Mouse (Mus musculus): Measurements from ENCODE around the gene Klhdc8a. TPM values are rescaled to one million over a fixed set of nuclear protein-coding genes. Genes with fewer than 3 reads are reported as not detected.

Klhdc8a gene
- under 1 TPM in 1 of 2 experiments, not detected in 1; 0.05 TPM for polyA plus RNA-seq (2017; shearing (Covaris generic))

GRCm38 (mm10) chr1:132298425-132298800, at the start of gene Klhdc8a:
Klhdc8a (plus strand) TSS chr1:132298626.

DNA sequence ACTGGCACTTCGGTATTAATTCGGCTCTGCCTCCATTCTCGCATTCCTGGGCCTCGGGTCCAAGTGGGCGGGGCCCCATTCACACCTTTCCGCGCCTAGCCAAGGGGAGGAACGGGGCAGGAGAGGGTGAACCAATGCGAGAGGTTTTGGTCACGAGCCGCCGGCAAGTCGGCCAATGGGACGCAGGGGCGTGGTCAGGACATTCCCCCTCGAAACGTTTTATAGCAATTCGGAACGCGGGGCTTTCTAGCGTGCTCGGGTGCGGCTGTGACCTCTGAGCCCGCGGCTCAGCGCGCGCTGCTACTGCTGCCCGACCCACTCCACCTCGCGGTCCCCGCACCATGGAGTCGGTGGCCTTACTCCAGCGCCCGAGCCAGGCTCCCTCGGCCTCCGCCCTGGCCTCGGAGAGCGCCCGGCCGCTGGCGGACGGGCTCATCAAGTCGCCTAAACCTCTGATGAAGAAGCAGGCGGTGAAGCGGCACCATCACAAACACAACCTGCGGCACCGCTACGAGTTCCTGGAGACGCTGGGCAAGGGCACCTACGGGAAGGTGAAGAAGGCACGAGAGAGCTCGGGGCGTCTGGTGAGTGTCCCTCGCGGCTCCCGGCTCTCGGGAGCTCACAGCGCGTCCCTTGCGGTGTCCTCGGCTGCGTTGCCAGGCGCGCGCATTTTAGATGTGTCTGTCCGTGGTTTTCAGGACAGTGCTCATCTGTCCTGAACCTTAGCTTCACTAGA, 17.6 kb downstream of the Klhdc8a start, which contains the start of gene Nuak2:
TSS of gene Nuak2 (plus strand) at position 238 of the 736 bp plus-strand sequence.

Other genes with a start within 250 kb of the Klhdc8a start
- 10 to 100 TPM; 58.3 to 60.8 TPM for gene Mfsd4a, start 230.6 kb upstream of the Klhdc8a start, polyA plus RNA-seq (2017; shearing (Covaris generic))
- under 1 TPM in 1 of 2 experiments, not detected in 1; 0.88 TPM for gene Cdk18, start 158.9 kb upstream of the Klhdc8a start, polyA plus RNA-seq (2017; shearing (Covaris generic))
- gene Lemd1, start 107.2 kb upstream of the Klhdc8a start, polyA plus RNA-seq (2017; shearing (Covaris generic)), result under 1 TPM in 1 of 2 experiments, not detected in 1; 0.44 TPM
- gene AC124108.1, start 107.2 kb upstream of the Klhdc8a start, polyA plus RNA-seq (2017; shearing (Covaris generic)), result under 1 TPM in 1 of 2 experiments, not detected in 1; 0.02 TPM
- gene Gm10188, start 68.9 kb upstream of the Klhdc8a start, polyA plus RNA-seq (2017; shearing (Covaris generic)), result not detected
- 1 to 10 TPM; 5.4 to 6.3 TPM for gene Nuak2, start 17.5 kb downstream of the Klhdc8a start, polyA plus RNA-seq (2017; shearing (Covaris generic))
- 1 to 10 TPM in 1 of 2 experiments, under 1 TPM in 1; 0.34 to 3.9 TPM for gene Tmcc2, start 92.7 kb downstream of the Klhdc8a start, polyA plus RNA-seq (2017; shearing (Covaris generic))
- gene Dstyk, start 118.9 kb downstream of the Klhdc8a start, polyA plus RNA-seq (2017; shearing (Covaris generic)), result 1 to 10 TPM; 6.2 to 7.2 TPM
- 10 to 100 TPM; 56.8 to 79.8 TPM for gene Rbbp5, start 178.7 kb downstream of the Klhdc8a start, polyA plus RNA-seq (2017; shearing (Covaris generic))
- 10 to 100 TPM in 1 of 2 experiments, 1 to 10 TPM in 1; 7.8 to 11.3 TPM for gene Tmem81, start 207.6 kb downstream of the Klhdc8a start, polyA plus RNA-seq (2017; shearing (Covaris generic))
- 1 to 10 TPM in 1 of 2 experiments, under 1 TPM in 1; 0.08 to 1.1 TPM for gene Cntn2, start 244.6 kb downstream of the Klhdc8a start, polyA plus RNA-seq (2017; shearing (Covaris generic))

Data from inflammation-experienced regulatory T-cells (primary cell).